Comparison of ENCODE assay signal across 18 mouse cellular contexts in the genomic region with DNA sequence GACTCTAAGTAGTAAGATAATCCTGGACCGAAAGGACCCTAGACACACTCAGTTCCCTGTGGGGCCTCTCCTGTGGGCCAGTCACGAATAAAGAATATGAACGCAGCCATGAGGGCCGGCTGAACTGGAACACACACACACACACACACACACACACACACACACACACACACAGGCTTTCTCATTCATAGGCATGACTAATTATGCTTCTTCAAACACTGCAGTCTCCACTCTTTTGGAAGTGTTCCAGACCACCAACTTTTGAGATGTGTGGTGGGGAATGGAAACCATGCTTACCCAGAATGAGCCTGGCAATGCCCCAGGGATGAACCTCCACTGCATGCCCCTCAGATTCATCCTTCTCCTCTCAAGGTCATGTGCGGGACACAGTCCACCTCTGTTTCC. TPM values are rescaled to one million over a fixed set of nuclear protein-coding genes. Genes with fewer than 3 reads are reported as not detected.
DNase-seq lines count a peak whose midpoint lies in the region; ATAC-seq and TF ChIP-seq lines count a peak whose summit lies in the region.
"Had no signal": no experiment of that assay in that cellular context is flagged by ENCODE, and none has a peak within 500 bp of the region (broad histone marks: within the 10 kb centered on the region; RNA-seq: fewer than 3 reads in every experiment).

No protein-coding gene starts in this region.

- H3K9me3 ChIP-seq in forebrain, embryonic 12.5 days: no peaks in the 10 kb centered on the region
- no peaks in the 10 kb centered on the region for H3K9me3 ChIP-seq in forebrain, embryonic 11.5 days (ENCODE audit: control insufficient read depth, low read length)
- no peaks in the 10 kb centered on the region for H3K9me3 ChIP-seq in neural tube, embryonic 13.5 days
- no peaks in the 10 kb centered on the region for H3K9me3 ChIP-seq in limb, embryonic 14.5 days (ENCODE audit: control insufficient read depth, low read length)
- H3K9me3 ChIP-seq in stomach, postnatal 0 days (ENCODE audit: control insufficient read depth, low read length): no peaks in the 10 kb centered on the region

- WGBS in forebrain, embryonic 12.5 days: 65% methylated on average over 5 of the region's 5 CpGs
- WGBS in forebrain, embryonic 11.5 days: 81% methylated on average over 5 of the region's 5 CpGs
- WGBS in neural tube, embryonic 13.5 days: 35% methylated on average over 5 of the region's 5 CpGs
- WGBS in limb, embryonic 14.5 days: 61% methylated on average over 5 of the region's 5 CpGs
- 52% methylated on average over 5 of the region's 5 CpGs for WGBS in stomach, postnatal 0 days

- no peak for TF ChIP-seq EP300 in stomach, postnatal 0 days (optimal IDR thresholded peaks at IDR 0.05)

- H3K9ac ChIP-seq in forebrain, embryonic 12.5 days: no peak overlapping the region
- H3K9ac ChIP-seq in forebrain, embryonic 11.5 days (ENCODE audit: low read length): no peak overlapping the region
- H3K9ac ChIP-seq in neural tube, embryonic 13.5 days: no peak overlapping the region
- H3K9ac ChIP-seq in limb, embryonic 14.5 days (ENCODE audit: low read depth, low read length, severe bottlenecking): no peak overlapping the region
- no peak overlapping the region for H3K9ac ChIP-seq in stomach, postnatal 0 days (ENCODE audit: low read length)
- H3K9ac ChIP-seq: liver, postnatal 0 days had no signal

- no peak overlapping the region for H3K4me3 ChIP-seq in forebrain, embryonic 12.5 days (replicated peaks)
- no peak overlapping the region for H3K4me3 ChIP-seq in forebrain, embryonic 11.5 days (ENCODE audit: low read depth, low read length)
- H3K4me3 ChIP-seq in neural tube, embryonic 13.5 days: no peak overlapping the region
- H3K4me3 ChIP-seq in limb, embryonic 14.5 days (replicated peaks; ENCODE audit: low read length): no peak overlapping the region
- H3K4me3 ChIP-seq in stomach, postnatal 0 days (ENCODE audit: low read depth, low read length): no peak overlapping the region
- H3K4me3 ChIP-seq: erythroblast, embryonic 14.5 days; myocyte had no signal

- no peak for TF ChIP-seq POLR2A in limb, embryonic 14.5 days (IDR thresholded peaks at IDR 0.05; ENCODE audit: borderline replicate concordance, extremely low read depth, insufficient read depth, insufficient read length)

- no peak for DNase-seq in forebrain, embryonic 11.5 days (ENCODE audit: low spot score)
- no peak for DNase-seq in neural tube, embryonic 10.5 days (ENCODE audit: extremely low spot score, low spot score)
- peak; percentile 38 for DNase-seq in limb, embryonic 14.5 days (ENCODE audit: low spot score)
- DNase-seq in stomach, postnatal 0 days (ENCODE audit: low spot score): peak; percentile 65
- no peak for DNase-seq in adrenal gland, postnatal 10 days
- DNase-seq in spleen, postnatal 10 days (ENCODE audit: low spot score in 2 of 2): no peak
- DNase-seq: B cell, adult 2 months; cerebellum, postnatal 14 days; heart, postnatal 36 days; kidney, adult 8-10 months; liver, postnatal 0 days; right cerebral cortex, adult 18-20 months had no signal

- no peak for TF ChIP-seq CTCF in stomach, postnatal 0 days (IDR thresholded peaks at IDR 0.05; ENCODE audit: low read depth)

- no peaks in the 10 kb centered on the region for H3K36me3 ChIP-seq in forebrain, embryonic 12.5 days (replicated peaks)
- no peaks in the 10 kb centered on the region for H3K36me3 ChIP-seq in forebrain, embryonic 11.5 days (ENCODE audit: control insufficient read depth, insufficient read depth, low read length)
- H3K36me3 ChIP-seq in neural tube, embryonic 13.5 days: no peaks in the 10 kb centered on the region
- H3K36me3 ChIP-seq in limb, embryonic 14.5 days (ENCODE audit: control insufficient read depth, insufficient read depth, low read length): no peaks in the 10 kb centered on the region
- H3K36me3 ChIP-seq in stomach, postnatal 0 days (ENCODE audit: control insufficient read depth, insufficient read depth, low read length): no peaks in the 10 kb centered on the region
- H3K36me3 ChIP-seq: G1E had no signal

- H3K4me1 ChIP-seq in forebrain, embryonic 12.5 days: peaks cover 25% of the 10 kb centered on the region
- peaks cover 6% of the 10 kb centered on the region for H3K4me1 ChIP-seq in forebrain, embryonic 11.5 days (replicated peaks; ENCODE audit: control insufficient read depth, insufficient read depth, low read length)
- H3K4me1 ChIP-seq in neural tube, embryonic 13.5 days (replicated peaks): peaks cover 61% of the 10 kb centered on the region
- H3K4me1 ChIP-seq in limb, embryonic 14.5 days (ENCODE audit: control insufficient read depth, insufficient read depth, low read length): peaks cover 33% of the 10 kb centered on the region
- no peaks in the 10 kb centered on the region for H3K4me1 ChIP-seq in stomach, postnatal 0 days (replicated peaks; ENCODE audit: control insufficient read depth, insufficient read depth)

- ATAC-seq in forebrain, embryonic 12.5 days (ENCODE audit: low FRiP score): 0 out of 2 replicates have a peak, but pooled peaks have one; percentile 21
- no peak for ATAC-seq in forebrain, embryonic 11.5 days (replicated peaks; ENCODE audit: low FRiP score)
- ATAC-seq in neural tube, embryonic 13.5 days (ENCODE audit: low read depth): 0 out of 2 replicates have a peak, but pooled peaks have one; percentile 24
- ATAC-seq in limb, embryonic 14.5 days (ENCODE audit: low FRiP score, low read depth): no peak
- ATAC-seq in stomach, postnatal 0 days (ENCODE audit: low FRiP score, low TSS enrichment): peak; percentile 79; the same call in 1 of the 2 replicates
- ATAC-seq: activated CD4-positive, CD25-positive, alpha-beta regulatory T cell, adult 4 months; liver, postnatal 0 days had no signal

- no peak overlapping the region for H3K27ac ChIP-seq in forebrain, embryonic 12.5 days
- H3K27ac ChIP-seq in forebrain, embryonic 11.5 days (ENCODE audit: low read depth, low read length): no peak overlapping the region
- no peak overlapping the region for H3K27ac ChIP-seq in neural tube, embryonic 13.5 days (replicated peaks)
- no peak overlapping the region for H3K27ac ChIP-seq in limb, embryonic 14.5 days (replicated peaks; ENCODE audit: low read depth, low read length)
- no peak overlapping the region for H3K27ac ChIP-seq in stomach, postnatal 0 days (replicated peaks)

- H3K4me2 ChIP-seq in forebrain, embryonic 12.5 days: no peak overlapping the region
- H3K4me2 ChIP-seq in forebrain, embryonic 11.5 days (ENCODE audit: low read depth, low read length, severe bottlenecking): no peak overlapping the region
- H3K4me2 ChIP-seq in neural tube, embryonic 13.5 days: no peak overlapping the region
- H3K4me2 ChIP-seq in limb, embryonic 14.5 days (replicated peaks; ENCODE audit: low read depth, low read length, severe bottlenecking): no peak overlapping the region
- H3K4me2 ChIP-seq in stomach, postnatal 0 days (replicated peaks; ENCODE audit: low read depth): no peak overlapping the region

- 0 out of 2 replicates have a peak, but pooled peaks cover 8% of the 10 kb centered on the region for H3K27me3 ChIP-seq in forebrain, embryonic 12.5 days
- no peaks in the 10 kb centered on the region for H3K27me3 ChIP-seq in forebrain, embryonic 11.5 days (ENCODE audit: control insufficient read depth, insufficient read depth, low read length)
- no peaks in the 10 kb centered on the region for H3K27me3 ChIP-seq in neural tube, embryonic 13.5 days
- no peaks in the 10 kb centered on the region for H3K27me3 ChIP-seq in limb, embryonic 14.5 days (ENCODE audit: control insufficient read depth, insufficient read depth, low read length)
- H3K27me3 ChIP-seq in stomach, postnatal 0 days (ENCODE audit: control insufficient read depth, insufficient read depth, low read length): no peaks in the 10 kb centered on the region

RNA-seq across cellular contexts. Expression of gene Tenm3, which starts 45.8 kb away (rescaled TPM):
- 38.8 and 42.0 TPM in 2 replicates for polyA plus RNA-seq in forebrain, embryonic 12.5 days (2016; fragmentation: Nextera tagmentation; extraction: Ambion mirVana)
- 46.0 and 48.1 TPM in 2 replicates for polyA plus RNA-seq in forebrain, embryonic 11.5 days (2014; fragmentation: Nextera tagmentation; extraction: Ambion mirVana)
- polyA plus RNA-seq in neural tube, embryonic 13.5 days (2015; fragmentation: Nextera tagmentation; extraction: Ambion mirVana): 40.7 and 47.0 TPM in 2 replicates
- polyA plus RNA-seq in limb, embryonic 14.5 days (2012; rRNA removed): 38.0 and 47.6 TPM in 2 replicates
- 48.1 and 51.5 TPM in 2 replicates for polyA plus RNA-seq in limb, embryonic 14.5 days (2014; fragmentation: Nextera tagmentation; extraction: Ambion mirVana)
- 3.7 and 4.5 TPM in 2 replicates for polyA plus RNA-seq in stomach, postnatal 0 days (2015; fragmentation: Nextera tagmentation; extraction: Ambion mirVana)
- 10 to 100 TPM; 18.3 to 20.4 TPM for total RNA-seq in adrenal gland, postnatal 10 days (2021)
- polyA plus RNA-seq: activated CD4-positive, CD25-positive, alpha-beta regulatory T cell, adult 4 months had no signal

Comparison
In these comparisons a context has a peak if more than half of its experiments do, and no peak if none do; other contexts are left out.
1. ATAC-seq: peak in forebrain, embryonic 12.5 days (single experiment), neural tube, embryonic 13.5 days (single experiment) and stomach, postnatal 0 days (single experiment); none in forebrain, embryonic 11.5 days (single experiment) and limb, embryonic 14.5 days (single experiment).
2. DNase-seq: peak in limb, embryonic 14.5 days (single experiment) and stomach, postnatal 0 days (single experiment); none in forebrain, embryonic 11.5 days (single experiment), neural tube, embryonic 10.5 days (single experiment), adrenal gland, postnatal 10 days (single experiment) and spleen, postnatal 10 days (0 of 2).